8 mouse cellular contexts compared by ENCODE assay signal in genomic region chr16:58409825-58410224, GRCm38 (mm10). TPM values are rescaled to one million over a fixed set of nuclear protein-coding genes. Genes with fewer than 3 reads are reported as not detected.
DNase-seq lines count a peak whose midpoint lies in the region; ATAC-seq and TF ChIP-seq lines count a peak whose summit lies in the region.

No protein-coding gene starts in this region.

- no peaks in the 10 kb centered on the region for H3K9me3 ChIP-seq in kidney, embryonic 16.5 days (ENCODE audit: low read length)
- H3K9me3 ChIP-seq in embryonic facial prominence, embryonic 12.5 days, result no peaks in the 10 kb centered on the region
- H3K9me3 ChIP-seq in midbrain, postnatal 0 days (ENCODE audit: low read length), result no peaks in the 10 kb centered on the region

- peaks cover 21% of the 10 kb centered on the region for H3K4me1 ChIP-seq in kidney, embryonic 16.5 days (ENCODE audit: insufficient read depth, low read length)
- H3K4me1 ChIP-seq in embryonic facial prominence, embryonic 12.5 days, result peaks cover 12% of the 10 kb centered on the region
- no peaks in the 10 kb centered on the region for H3K4me1 ChIP-seq in midbrain, postnatal 0 days (ENCODE audit: insufficient read depth, low read length)

- TF ChIP-seq CTCF in midbrain, postnatal 0 days (IDR thresholded peaks at IDR 0.05), result no peak

- H3K4me3 ChIP-seq in kidney, embryonic 16.5 days (ENCODE audit: low read length), result peak overlapping the region; percentile 92
- peak overlapping the region; percentile 91 for H3K4me3 ChIP-seq in embryonic facial prominence, embryonic 12.5 days
- peak overlapping the region; percentile 95 for H3K4me3 ChIP-seq in midbrain, postnatal 0 days (ENCODE audit: low read depth, low read length)

- no peak for ATAC-seq in kidney, embryonic 16.5 days (ENCODE audit: low FRiP score, low TSS enrichment)
- no peak for ATAC-seq in embryonic facial prominence, embryonic 12.5 days (ENCODE audit: insufficient number of reproducible peaks, insufficient read depth, low FRiP score, low TSS enrichment)
- ATAC-seq in midbrain, postnatal 0 days (ENCODE audit: low FRiP score), result no peak

- peak overlapping the region; percentile 76 for H3K9ac ChIP-seq in kidney, embryonic 16.5 days (replicated peaks; ENCODE audit: low read length)
- H3K9ac ChIP-seq in embryonic facial prominence, embryonic 12.5 days, result peak overlapping the region; percentile 88
- H3K9ac ChIP-seq in midbrain, postnatal 0 days (replicated peaks; ENCODE audit: low read length, poor library complexity, severe bottlenecking), result 0 out of 2 replicates have a peak overlapping the region, but pooled peaks have one; percentile 19

- H3K27me3 ChIP-seq in kidney, embryonic 16.5 days (ENCODE audit: insufficient read depth, low read length), result no peaks in the 10 kb centered on the region
- H3K27me3 ChIP-seq in embryonic facial prominence, embryonic 12.5 days, result no peaks in the 10 kb centered on the region
- H3K27me3 ChIP-seq in midbrain, postnatal 0 days (ENCODE audit: insufficient read depth, low read length), result no peaks in the 10 kb centered on the region

- 27% methylated on average over 7 of the region's 7 CpGs for WGBS in kidney, embryonic 16.5 days
- 48% methylated on average over 7 of the region's 7 CpGs for WGBS in embryonic facial prominence, embryonic 12.5 days
- WGBS in midbrain, postnatal 0 days, result 29% methylated on average over 7 of the region's 7 CpGs

- peak overlapping the region; percentile 89 for H3K4me2 ChIP-seq in kidney, embryonic 16.5 days (replicated peaks; ENCODE audit: low read depth, low read length)
- H3K4me2 ChIP-seq in embryonic facial prominence, embryonic 12.5 days (replicated peaks), result peak overlapping the region; percentile 74
- H3K4me2 ChIP-seq in midbrain, postnatal 0 days (ENCODE audit: low read depth, low read length, poor library complexity, severe bottlenecking), result peak overlapping the region; percentile 83

- H3K27ac ChIP-seq in kidney, embryonic 16.5 days (ENCODE audit: low read length), result no peak overlapping the region
- H3K27ac ChIP-seq in embryonic facial prominence, embryonic 12.5 days, result no peak overlapping the region
- H3K27ac ChIP-seq in midbrain, postnatal 0 days (ENCODE audit: low read depth, low read length), result no peak overlapping the region

- H3K36me3 ChIP-seq in kidney, embryonic 16.5 days (ENCODE audit: insufficient read depth, low read length), result no peaks in the 10 kb centered on the region
- H3K36me3 ChIP-seq in embryonic facial prominence, embryonic 12.5 days, result no peaks in the 10 kb centered on the region
- H3K36me3 ChIP-seq in midbrain, postnatal 0 days (ENCODE audit: insufficient read depth, low read length), result no peaks in the 10 kb centered on the region

- DNase-seq in kidney, postnatal 14 days, result no peak
- peak; percentile 14 for DNase-seq in induced T-regulatory cell, adult 2 months (ENCODE audit: low read depth)
- DNase-seq in midbrain, postnatal 0 days (ENCODE audit: low spot score), result no peak
- DNase-seq in cerebellum, adult 9-10 months, result no peak
- DNase-seq in gastrocnemius, adult 18-20 months (ENCODE audit: low spot score), result no peak
- no peak for DNase-seq in thymus, postnatal 25 days

RNA-seq across cellular contexts. Expression of gene Dcbld2, which starts 1.6 kb away (rescaled TPM):
- polyA plus RNA-seq in kidney, embryonic 16.5 days (2015; fragmentation: Nextera tagmentation; extraction: Ambion mirVana), result 4.1 and 5.3 TPM in 2 replicates
- 7.5 and 9.6 TPM in 2 replicates for polyA plus RNA-seq in embryonic facial prominence, embryonic 12.5 days (2016; fragmentation: Nextera tagmentation; extraction: Ambion mirVana)
- total RNA-seq in midbrain, postnatal 0 days (2014; rRNA removed), result 34.2 and 38.0 TPM in 2 replicates
- 3.1 and 3.7 TPM in 2 replicates for polyA plus RNA-seq in midbrain, postnatal 0 days (2015; fragmentation: Nextera tagmentation; extraction: Ambion mirVana)
- total RNA-seq in gastrocnemius, adult 18-20 months (2021), result 1 to 10 TPM; 3.6 to 4.2 TPM

Comparison
In these comparisons a context has a peak if more than half of its experiments do, and no peak if none do; other contexts are left out.
1. H3K9ac ChIP-seq: peak in every context shown above with its lines; median percentile 88 in embryonic facial prominence, embryonic 12.5 days; 76 in kidney, embryonic 16.5 days; 19 in midbrain, postnatal 0 days.